ENCODE assay signal across 8 mouse cellular contexts in the genomic region with DNA sequence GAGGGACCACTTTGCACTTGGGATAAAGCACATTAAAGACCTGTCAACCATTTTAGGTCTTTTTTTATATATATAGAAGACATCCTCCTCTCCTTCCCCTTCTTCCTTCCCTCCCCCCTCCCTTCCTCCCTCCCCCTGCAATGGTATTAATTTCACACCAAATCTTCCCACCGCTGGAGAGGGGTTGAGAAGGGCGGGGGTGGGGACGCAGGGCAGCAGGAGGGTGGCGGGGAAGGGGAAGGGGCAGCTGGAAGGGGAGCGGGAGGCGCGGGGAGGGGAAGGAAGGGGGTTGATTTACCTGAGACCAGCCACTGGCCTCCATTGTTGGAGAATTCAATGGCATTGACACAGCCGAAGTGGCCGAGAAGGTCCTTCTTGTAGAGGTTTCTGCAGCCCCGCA. TPM values are rescaled to one million over a fixed set of nuclear protein-coding genes. Genes with fewer than 3 reads are reported as not detected.
A peak's percentile ranks its signal among the peaks of the same experiment; 100 is the strongest.
DNase-seq lines count a peak whose midpoint lies in the region; ATAC-seq and TF ChIP-seq lines count a peak whose summit lies in the region.

No protein-coding gene starts in this region.

- H3K9ac ChIP-seq in kidney, embryonic 14.5 days (ENCODE audit: low read depth, low read length) = peak overlapping the region; percentile 90
- peak overlapping the region; percentile 94 for H3K9ac ChIP-seq in forebrain, embryonic 13.5 days
- H3K9ac ChIP-seq in liver, postnatal 0 days (replicated peaks) = peak overlapping the region; percentile 89

- H3K27ac ChIP-seq in kidney, embryonic 14.5 days (ENCODE audit: low read depth, low read length) = peak overlapping the region; percentile 97
- H3K27ac ChIP-seq in forebrain, embryonic 13.5 days = peak overlapping the region; percentile 96
- H3K27ac ChIP-seq in liver, postnatal 0 days (ENCODE audit: low read depth) = peak overlapping the region; percentile 95

- ATAC-seq in kidney, embryonic 14.5 days (ENCODE audit: low FRiP score, low TSS enrichment) = peak; percentile 43
- ATAC-seq in G1E (ENCODE audit: extremely low read depth, insufficient number of reproducible peaks, low FRiP score, poor library complexity, severe bottlenecking) = no peak
- ATAC-seq in forebrain, embryonic 13.5 days = no peak; the same call in 1 of the 2 replicates
- 0 out of 2 replicates have a peak, but pooled peaks have one; percentile 6 for ATAC-seq in liver, postnatal 0 days

- TF ChIP-seq CTCF in G1E (IDR thresholded peaks at IDR 0.05; ENCODE audit: low read depth, low read length) = no peak
- no peak for TF ChIP-seq CTCF in liver, postnatal 0 days (IDR thresholded peaks at IDR 0.05; ENCODE audit: low read depth)

- no peak for DNase-seq in kidney, postnatal 14 days
- peak; percentile 52 for DNase-seq in G1E (ENCODE audit: low spot score)
- DNase-seq in liver, postnatal 0 days = no peak
- no peak for DNase-seq in layer of hippocampus, postnatal 25 days (ENCODE audit: extremely low spot score in 1 of 2, low spot score in 1 of 2)
- no peak for DNase-seq in thymus, postnatal 36 days
- DNase-seq in spleen, postnatal 14 days (ENCODE audit: low spot score in 2 of 2) = no peak

- no peaks in the 10 kb centered on the region for H3K27me3 ChIP-seq in kidney, embryonic 14.5 days (ENCODE audit: control insufficient read depth, insufficient read depth, low read length)
- peaks cover 3% of the 10 kb centered on the region for H3K27me3 ChIP-seq in G1E (ENCODE audit: insufficient read depth, low read length)
- H3K27me3 ChIP-seq in forebrain, embryonic 13.5 days = no peaks in the 10 kb centered on the region
- H3K27me3 ChIP-seq in liver, postnatal 0 days (ENCODE audit: insufficient read depth, low read length) = no peaks in the 10 kb centered on the region

- H3K36me3 ChIP-seq in kidney, embryonic 14.5 days (ENCODE audit: control insufficient read depth, insufficient read depth, low read length) = 0 out of 2 replicates have a peak, but pooled peaks cover 3% of the 10 kb centered on the region
- H3K36me3 ChIP-seq in G1E (replicated peaks) = peaks cover 26% of the 10 kb centered on the region
- 0 out of 2 replicates have a peak, but pooled peaks cover 4% of the 10 kb centered on the region for H3K36me3 ChIP-seq in forebrain, embryonic 13.5 days (ENCODE audit: poor library complexity, severe bottlenecking)
- H3K36me3 ChIP-seq in liver, postnatal 0 days (replicated peaks; ENCODE audit: insufficient read depth, low read length) = no peaks in the 10 kb centered on the region; the same call in 1 of the 2 replicates

- no peaks in the 10 kb centered on the region for H3K9me3 ChIP-seq in kidney, embryonic 14.5 days (ENCODE audit: control insufficient read depth, low read length)
- no peaks in the 10 kb centered on the region for H3K9me3 ChIP-seq in G1E (replicated peaks)
- H3K9me3 ChIP-seq in forebrain, embryonic 13.5 days (replicated peaks) = no peaks in the 10 kb centered on the region
- no peaks in the 10 kb centered on the region for H3K9me3 ChIP-seq in liver, postnatal 0 days (ENCODE audit: low read length)

- peak overlapping the region; percentile 93 for H3K4me3 ChIP-seq in kidney, embryonic 14.5 days (ENCODE audit: low read length)
- peak overlapping the region; percentile 86 for H3K4me3 ChIP-seq in G1E (ENCODE audit: low read depth, low read length)
- peak overlapping the region; percentile 93 for H3K4me3 ChIP-seq in forebrain, embryonic 13.5 days
- H3K4me3 ChIP-seq in liver, postnatal 0 days (ENCODE audit: low read depth, low read length) = peak overlapping the region; percentile 86

- peaks cover 7% of the 10 kb centered on the region; the same call in 1 of the 2 replicates for H3K4me1 ChIP-seq in kidney, embryonic 14.5 days (ENCODE audit: control insufficient read depth, insufficient read depth, low read length)
- peaks cover 27% of the 10 kb centered on the region for H3K4me1 ChIP-seq in G1E (ENCODE audit: insufficient read depth, low read depth, low read length)
- peaks cover 13% of the 10 kb centered on the region for H3K4me1 ChIP-seq in forebrain, embryonic 13.5 days
- peaks cover 18% of the 10 kb centered on the region for H3K4me1 ChIP-seq in liver, postnatal 0 days (ENCODE audit: insufficient read depth)

- WGBS in kidney, embryonic 14.5 days = 0% methylated on average over 9 of the region's 10 CpGs
- 0% methylated on average over 9 of the region's 10 CpGs for WGBS in forebrain, embryonic 13.5 days
- WGBS in liver, postnatal 0 days (ENCODE audit: insufficient replicate concordance) = 2% methylated on average over 10 of the region's 10 CpGs

- TF ChIP-seq EP300 in liver, postnatal 0 days (IDR thresholded peaks at IDR 0.05; ENCODE audit: low read depth) = no peak

- peak overlapping the region; percentile 76 for H3K4me2 ChIP-seq in kidney, embryonic 14.5 days (replicated peaks; ENCODE audit: low read depth, low read length)
- H3K4me2 ChIP-seq in forebrain, embryonic 13.5 days = peak overlapping the region; percentile 75
- peak overlapping the region; percentile 94 for H3K4me2 ChIP-seq in liver, postnatal 0 days (ENCODE audit: low read depth, low read length)

RNA-seq across cellular contexts. Expression of a gene that starts 0.5 kb away (rescaled TPM):
- polyA plus RNA-seq in kidney, embryonic 14.5 days (2014; fragmentation: Nextera tagmentation; extraction: Ambion mirVana) = 8.6 and 11.2 TPM in 2 replicates
- total RNA-seq in G1E (2014; fragmentation: Nextera tagmentation) = 36.6 and 47.2 TPM in 2 replicates
- 26.6 and 26.7 TPM in 2 replicates for total RNA-seq in G1E (2017)
- polyA plus RNA-seq in G1E (2012) = 25.0 and 25.6 TPM in 2 replicates
- polyA plus RNA-seq in forebrain, embryonic 13.5 days (2015; fragmentation: Nextera tagmentation; extraction: Ambion mirVana) = 16.1 and 19.5 TPM in 2 replicates
- polyA plus RNA-seq in liver, postnatal 0 days (2015; fragmentation: Nextera tagmentation; extraction: Ambion mirVana) = 3.3 and 3.9 TPM in 2 replicates
- 10 to 100 TPM; 66.7 to 84.1 TPM for total RNA-seq in layer of hippocampus, postnatal 25 days (2021)

RNA-seq across cellular contexts. Expression of a gene that starts 27.0 kb away (rescaled TPM):
- 21.6 and 28.8 TPM in 2 replicates for polyA plus RNA-seq in kidney, embryonic 14.5 days (2014; fragmentation: Nextera tagmentation; extraction: Ambion mirVana)
- 32.4 and 33.0 TPM in 2 replicates for total RNA-seq in G1E (2014; fragmentation: Nextera tagmentation)
- total RNA-seq in G1E (2017) = 21.4 and 21.8 TPM in 2 replicates
- polyA plus RNA-seq in G1E (2012) = 3.5 and 5.9 TPM in 2 replicates
- 52.6 and 53.8 TPM in 2 replicates for polyA plus RNA-seq in forebrain, embryonic 13.5 days (2015; fragmentation: Nextera tagmentation; extraction: Ambion mirVana)
- polyA plus RNA-seq in liver, postnatal 0 days (2015; fragmentation: Nextera tagmentation; extraction: Ambion mirVana) = 3.4 and 3.6 TPM in 2 replicates
- total RNA-seq in layer of hippocampus, postnatal 25 days (2021) = 100 to 1,000 TPM in 1 of 2 experiments, 10 to 100 TPM in 1; 91.5 to 107 TPM

Comparison
In these comparisons a context has a peak if more than half of its experiments do, and no peak if none do; other contexts are left out.
1. ATAC-seq: peak in kidney, embryonic 14.5 days (single experiment) and liver, postnatal 0 days (single experiment); none in G1E (single experiment) and forebrain, embryonic 13.5 days (single experiment).
2. Peak in every context shown above with its lines, with median percentiles within 50 percentile points of each other: H3K27ac ChIP-seq, H3K4me2 ChIP-seq, H3K4me3 ChIP-seq and H3K9ac ChIP-seq.